Mouse (Mus musculus) myocyte (in vitro differentiated cells): ENCODE measurements around the gene Kif26b.

Source experiments
- E2F4 ChIP-seq: IDR thresholded peaks from one replicate; pipeline ENCODE4 v1.6.1; 2011; ENCODE audit warnings: mild to moderate bottlenecking, control low read depth, moderate library complexity; ENCODE audit not compliant: insufficient read depth
- MAX ChIP-seq: IDR thresholded peaks from one replicate; pipeline ENCODE4 v1.6.1; 2011; ENCODE audit warnings: low read depth, mild to moderate bottlenecking, control low read depth
- MYOD1 ChIP-seq, 3 experiments: IDR thresholded peaks; one replicate each; pipeline ENCODE4 v1.6.1; 2011; ENCODE audit warnings: control low read depth in 2 of 3, low read depth in 2 of 3, mild to moderate bottlenecking in 2 of 3, moderate library complexity in 1 of 3; ENCODE audit not compliant: insufficient read length in 2 of 3, control insufficient read depth in 1 of 3
- POLR2A ChIP-seq: IDR thresholded peaks from one replicate; pipeline ENCODE4 v1.6.1; 2011; ENCODE audit warnings: low read depth, mild to moderate bottlenecking, control low read depth, moderate library complexity; ENCODE audit not compliant: insufficient read length
- POLR2AphosphoS2 ChIP-seq: IDR thresholded peaks from one replicate; pipeline ENCODE4 v1.6.1; 2011; ENCODE audit warnings: low read depth, control low read depth; ENCODE audit not compliant: insufficient read length
- REST ChIP-seq: IDR thresholded peaks from one replicate; pipeline ENCODE4 v1.6.1; 2011; ENCODE audit warnings: mild to moderate bottlenecking, control low read depth, moderate library complexity; ENCODE audit not compliant: insufficient read depth, insufficient read length
- SRF ChIP-seq: IDR thresholded peaks from one replicate; pipeline ENCODE4 v1.6.1; 2011; ENCODE audit warnings: low read depth; ENCODE audit not compliant: control insufficient read depth, insufficient read length
- TCF12 ChIP-seq: IDR thresholded peaks from one replicate; pipeline ENCODE4 v1.6.1; 2011; ENCODE audit warnings: mild to moderate bottlenecking, control low read depth; ENCODE audit not compliant: poor library complexity, insufficient read depth, severe bottlenecking
- USF1 ChIP-seq: IDR thresholded peaks from one replicate; pipeline ENCODE4 v1.6.1; 2011; ENCODE audit warnings: low read depth, mild to moderate bottlenecking, control low read depth, moderate library complexity

GRCm38 (mm10) chr1:178961661-178962060 is 432.7 kb downstream of the Kif26b start:
- no peak for TF ChIP-seq POLR2A
- no peak for TF ChIP-seq E2F4
- TF ChIP-seq POLR2AphosphoS2 = no peak
- no peak for TF ChIP-seq TCF12
- TF ChIP-seq REST = no peak
- TF ChIP-seq SRF = no peak
- TF ChIP-seq USF1 = no peak
- no peak for TF ChIP-seq MAX
- TF ChIP-seq MYOD1 (IDR thresholded peaks at IDR 0.05; ENCODE audit: control insufficient read depth in 1 of 3, insufficient read length in 2 of 3, low read depth in 2 of 3) = no peak
